ENCODE assay signal across 8 mouse cellular contexts in genomic region chr4:22498102-22498957, GRCm38 (mm10). TPM values are rescaled to one million over a fixed set of nuclear protein-coding genes. Genes with fewer than 3 reads are reported as not detected.
DNase-seq lines count a peak whose midpoint lies in the region; ATAC-seq and TF ChIP-seq lines count a peak whose summit lies in the region.

No protein-coding gene starts in this region.

- no peak overlapping the region for H3K27ac ChIP-seq in liver, embryonic 13.5 days
- no peak overlapping the region for H3K27ac ChIP-seq in small intestine, adult 2 months (ENCODE audit: insufficient read depth, low read depth, low read length)

- no peaks in the 10 kb centered on the region for H3K9me3 ChIP-seq in liver, embryonic 13.5 days (replicated peaks)

- no peaks in the 10 kb centered on the region for H3K4me1 ChIP-seq in liver, embryonic 13.5 days (replicated peaks)
- no peaks in the 10 kb centered on the region; the same call in 1 of the 2 replicates for H3K4me1 ChIP-seq in small intestine, adult 2 months (ENCODE audit: control insufficient read depth, insufficient read depth, insufficient read length, low read length)

- H3K4me3 ChIP-seq in liver, embryonic 13.5 days (replicated peaks): peak overlapping the region; percentile 36
- 0 out of 2 replicates have a peak overlapping the region, but pooled peaks have one; percentile 3 for H3K4me3 ChIP-seq in small intestine, adult 2 months (ENCODE audit: low read depth, low read length)

- peaks cover 67% of the 10 kb centered on the region for H3K27me3 ChIP-seq in liver, embryonic 13.5 days
- peaks cover 41% of the 10 kb centered on the region for H3K27me3 ChIP-seq in small intestine, adult 2 months (ENCODE audit: control insufficient read depth, insufficient read depth, low read length)

- no peaks in the 10 kb centered on the region for H3K36me3 ChIP-seq in liver, embryonic 13.5 days
- H3K36me3 ChIP-seq in small intestine, adult 2 months (ENCODE audit: control insufficient read depth, insufficient read depth, low read length): no peaks in the 10 kb centered on the region

- TF ChIP-seq CTCF in brain, embryonic 14.5 days (IDR thresholded peaks at IDR 0.05; ENCODE audit: borderline replicate concordance, extremely low read depth, insufficient read depth, insufficient read length): no peak
- TF ChIP-seq CTCF in small intestine, adult 2 months (IDR thresholded peaks at IDR 0.05; ENCODE audit: extremely low read depth, insufficient read length, insufficient replicate concordance, low read depth, low read length): no peak

- peak; percentile 39 for DNase-seq in kidney, adult 9 months
- no peak for DNase-seq in kidney, postnatal 4 days
- peak; percentile 81 for DNase-seq in brain, embryonic 14.5 days (ENCODE audit: low read depth)
- no peak for DNase-seq in liver, embryonic 13.5 days
- DNase-seq in lung, postnatal 36 days: no peak
- DNase-seq in spleen, adult 12 weeks (ENCODE audit: low spot score): no peak

- peak overlapping the region; percentile 37 for H3K4me2 ChIP-seq in liver, embryonic 13.5 days

- no peak for TF ChIP-seq POLR2A in brain, embryonic 14.5 days (IDR thresholded peaks at IDR 0.05; ENCODE audit: borderline replicate concordance, extremely low read depth, insufficient read depth, insufficient read length, poor library complexity, severe bottlenecking)
- TF ChIP-seq POLR2A in small intestine, adult 2 months (IDR thresholded peaks at IDR 0.05; ENCODE audit: low read depth, low read length): no peak

- H3K9ac ChIP-seq in liver, embryonic 13.5 days: no peak overlapping the region

- 1% methylated on average over 45 of the region's 45 CpGs for WGBS in liver, embryonic 13.5 days (ENCODE audit: insufficient replicate concordance)
- WGBS in small intestine, adult 2 months: 2% methylated on average over 45 of the region's 45 CpGs

- ATAC-seq in frontal cortex, adult (ENCODE audit: low TSS enrichment): peak; percentile 44
- peak; percentile 59 for ATAC-seq in liver, embryonic 13.5 days (ENCODE audit: low read depth)

RNA-seq across cellular contexts. Expression of gene Pou3f2, which starts 10.2 kb away (rescaled TPM):
- polyA plus RNA-seq in brain, embryonic 14.5 days (2012; rRNA removed): 38.3 and 46.4 TPM in 2 replicates
- polyA plus RNA-seq in liver, embryonic 13.5 days (2015; fragmentation: Nextera tagmentation; extraction: Ambion mirVana): 0.01 and 0.06 TPM in 2 replicates
- polyA plus RNA-seq in small intestine, adult 2 months (2012; rRNA removed): 0.01 TPM in 1 of 2 replicates, not detected in the other

Comparison
In these comparisons a context has a peak if more than half of its experiments do, and no peak if none do; other contexts are left out.
1. DNase-seq: peak in kidney, adult 9 months (single experiment) and brain, embryonic 14.5 days (single experiment); none in kidney, postnatal 4 days (0 of 2), liver, embryonic 13.5 days (single experiment), lung, postnatal 36 days (single experiment) and spleen, adult 12 weeks (single experiment).
2. RNA of gene Pou3f2, which starts 10.2 kb away (polyA plus RNA-seq): 38.3 to 46.4 TPM in brain, embryonic 14.5 days; 0.01 to 0.06 TPM in liver, embryonic 13.5 days and 0.01 TPM in small intestine, adult 2 months; every median in the first group is over 10 times any median in the second.